Mouse (Mus musculus): ENCODE measurements around the gene Cplx1. TPM values are rescaled to one million over a fixed set of nuclear protein-coding genes. Genes with fewer than 3 reads are reported as not detected.
A peak's percentile ranks its signal among the peaks of the same experiment; 100 is the strongest.

Cplx1 gene
- total RNA-seq (2021), result 100 to 1,000 TPM; 527 to 537 TPM
- long read RNA-seq, experiment 1, transcript Cplx1-201 (4 exons, 2,189 nt), result major isoform, 594 of 815 reads
- long read RNA-seq, experiment 1, partial matches to known transcripts, result 43 of 815 reads
- long read RNA-seq, experiment 1, other reads (novel, unspliced or antisense), result 178 of 815 reads
- long read RNA-seq, experiment 2, transcript Cplx1-201 (4 exons, 2,189 nt), result major isoform, 469 of 627 reads
- long read RNA-seq, experiment 2, partial matches to known transcripts, result 35 of 627 reads
- long read RNA-seq, experiment 2, other reads (novel, unspliced or antisense), result 123 of 627 reads

DNA sequence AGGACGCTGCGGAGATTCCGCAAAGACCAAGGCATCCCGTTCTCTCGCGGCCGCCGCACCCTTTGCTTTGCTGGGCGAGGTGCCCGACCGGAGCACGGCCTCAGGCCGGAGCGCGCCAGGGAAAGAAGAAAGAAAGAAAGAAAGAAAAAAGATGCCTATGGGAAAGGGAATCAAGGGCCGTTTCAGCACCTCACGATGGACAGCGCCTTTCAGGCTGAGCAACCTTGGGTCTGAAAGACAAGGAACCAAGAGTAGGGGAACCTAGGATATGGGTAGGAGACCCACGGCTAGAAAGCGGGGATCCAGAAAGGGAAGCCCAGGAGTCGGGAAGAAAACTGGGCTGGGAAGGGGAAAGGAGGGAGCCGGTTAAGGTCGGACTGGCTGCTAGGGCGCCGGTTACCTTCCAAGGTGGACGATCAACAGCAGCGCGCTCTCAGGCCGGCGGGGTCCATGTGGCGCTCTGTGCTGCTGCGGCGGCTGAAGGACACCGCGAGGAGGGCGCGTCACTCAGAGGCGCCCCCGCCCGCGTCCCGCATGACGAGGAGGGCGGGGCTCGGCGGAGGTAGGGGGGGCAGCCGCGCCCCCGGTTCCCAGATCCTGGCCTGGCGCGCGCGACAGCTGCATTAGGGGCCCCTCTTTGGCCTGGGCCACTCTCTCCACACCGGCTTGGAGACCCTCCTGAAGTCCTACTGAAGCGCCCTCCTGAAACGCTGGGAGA is at the start of gene Cplx1:
Cplx1 (minus strand) TSS at position 536 of the 718 bp plus-strand sequence.
- DNase-seq (ENCODE audit: low spot score in 2 of 2), result peak; percentile 67 to 75
- intact Hi-C loops (cut with DNase I), result loop anchor here (5.0 kb wide), 1 partner anchor 122 kb away; no protein-coding TSS in a partner anchor

DNA sequence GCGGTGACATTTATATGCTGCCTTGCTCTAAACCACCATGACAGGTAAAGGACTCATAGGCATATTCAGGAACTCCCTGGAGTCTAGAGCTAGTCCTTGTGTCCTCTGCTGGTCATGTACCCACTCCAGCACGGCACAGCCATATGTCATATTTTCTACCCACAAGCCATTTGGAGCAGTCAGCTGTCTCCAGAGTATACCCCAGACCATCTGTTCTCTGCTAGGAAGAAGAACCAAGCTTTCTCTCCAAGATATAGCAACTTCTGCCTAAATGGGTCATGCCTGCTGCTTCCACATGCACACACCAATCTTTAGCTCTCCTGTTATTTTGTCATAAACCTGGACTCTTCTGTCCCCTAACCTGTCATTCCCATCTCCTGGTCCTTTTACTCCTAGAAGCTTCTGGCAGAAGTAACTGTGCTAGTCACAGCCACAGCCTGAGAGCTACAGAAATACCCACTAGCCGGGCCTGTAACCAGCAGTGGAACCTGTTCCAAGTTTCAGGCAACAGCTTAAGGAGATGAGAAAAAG is 31.6 kb upstream of the Cplx1 start:
- intact Hi-C loops (cut with DNase I), result no loop called here
- DNase-seq (ENCODE audit: low spot score in 2 of 2), result peak; percentile 37 to 67

DNA sequence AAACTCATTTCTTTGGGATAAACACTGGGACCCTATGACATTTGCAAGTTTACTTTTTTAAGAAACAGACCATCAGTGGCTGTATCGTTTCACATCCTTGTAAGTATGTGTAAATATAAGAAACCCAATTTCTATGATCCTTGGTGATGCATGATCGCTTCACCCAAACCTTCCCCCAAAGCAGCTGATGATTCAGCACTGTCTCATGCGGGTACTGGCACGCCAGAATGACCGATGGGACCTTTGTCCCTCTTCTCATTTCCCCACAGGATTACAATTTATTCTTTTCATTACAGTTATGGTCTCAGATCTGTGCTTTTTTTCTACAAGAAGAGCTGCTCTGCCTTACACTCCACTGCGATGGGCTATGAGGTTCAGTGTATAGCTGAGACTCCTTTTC is 23.2 kb upstream of the Cplx1 start:
- intact Hi-C loops (cut with DNase I), result no loop called here
- DNase-seq (ENCODE audit: low spot score in 2 of 2), result no peak

DNA sequence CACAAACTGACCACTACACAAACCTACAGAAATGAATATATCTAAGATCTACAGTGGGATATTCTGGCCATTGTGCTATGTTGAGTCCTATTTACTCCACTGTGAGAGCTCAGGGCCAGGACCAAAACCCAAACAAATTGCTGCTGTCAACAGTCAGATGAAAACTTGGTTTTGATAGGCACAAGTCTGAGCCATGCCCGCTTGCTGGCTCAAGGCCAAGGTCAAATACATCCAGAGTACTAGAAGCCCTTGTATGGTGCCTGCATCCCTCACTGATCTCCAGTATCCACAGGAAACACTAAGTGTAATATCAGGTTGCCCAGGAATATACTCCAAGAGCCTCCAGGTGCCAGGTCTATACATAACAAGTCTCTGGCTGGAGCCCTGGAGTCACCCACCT is 21.2 kb upstream of the Cplx1 start:
- DNase-seq (ENCODE audit: low spot score in 2 of 2), result no peak
- intact Hi-C loops (cut with DNase I), result no loop called here

DNA sequence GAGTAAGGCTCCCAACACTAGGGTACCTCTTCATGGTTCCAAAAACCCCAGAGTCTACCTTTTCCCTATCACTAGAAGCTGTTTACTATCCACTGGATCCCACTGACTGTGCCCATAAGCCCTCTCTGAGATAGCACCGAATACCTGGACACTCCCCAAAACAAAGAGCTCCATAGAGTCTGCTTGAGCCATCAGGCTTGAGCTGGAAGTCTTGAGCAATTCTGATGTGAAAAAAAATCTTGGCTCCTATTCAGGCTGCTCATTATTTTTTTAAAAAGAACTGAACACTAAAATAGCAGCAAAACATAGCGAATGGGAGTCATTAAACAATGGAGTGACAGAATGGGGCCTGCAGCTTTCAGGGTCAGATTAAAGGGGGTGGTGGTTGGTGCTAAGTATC is 17.3 kb upstream of the Cplx1 start:
- intact Hi-C loops (cut with DNase I), result no loop called here
- peak in 1 of 2 experiments; percentile 73 for DNase-seq (ENCODE audit: low spot score in 2 of 2)

DNA sequence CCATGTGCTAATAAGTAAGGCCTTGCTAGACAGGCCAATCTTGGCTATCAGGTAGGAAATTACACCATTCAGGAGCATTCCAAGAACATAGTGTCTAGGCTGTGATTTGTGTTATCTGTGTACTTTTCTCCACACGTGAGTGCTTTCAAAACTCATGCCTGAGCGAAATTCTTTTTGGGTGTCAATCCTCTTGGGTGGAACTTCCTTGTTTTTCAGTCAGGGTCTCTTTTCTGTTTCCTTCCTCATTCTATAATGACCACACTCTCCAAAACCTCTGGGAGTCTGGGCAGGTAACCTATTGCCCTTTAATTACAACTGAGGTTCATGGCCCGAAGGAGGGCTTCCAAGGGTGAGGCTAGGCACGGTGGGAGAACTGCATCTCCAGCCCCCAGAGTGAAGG is 16.7 kb upstream of the Cplx1 start:
- intact Hi-C loops (cut with DNase I), result no loop called here

DNA sequence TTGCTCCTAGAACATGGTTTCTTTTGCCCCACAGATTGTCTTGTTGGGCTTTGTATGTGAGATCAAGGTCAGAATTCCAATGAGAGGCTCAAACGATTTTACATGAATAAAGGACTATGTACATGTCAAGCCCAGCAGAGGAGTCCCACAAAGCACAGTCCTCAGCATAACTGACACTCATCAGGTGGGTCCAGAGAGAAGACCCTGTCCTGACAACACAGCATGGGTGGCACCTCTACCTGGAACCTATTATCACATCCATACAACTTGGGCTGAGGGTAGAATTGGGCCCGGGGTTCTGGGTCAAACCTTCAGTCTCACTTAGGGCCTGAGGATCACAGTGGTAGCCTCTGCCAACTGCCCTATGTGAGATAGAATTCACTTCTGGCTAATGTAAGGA is 15.6 kb upstream of the Cplx1 start:
- no peak for DNase-seq (ENCODE audit: low spot score in 2 of 2)
- intact Hi-C loops (cut with DNase I), result no loop called here

More for the DNA sequence above, 16.7 kb upstream of the Cplx1 start:
- DNase-seq (ENCODE audit: low spot score in 2 of 2), result no peak

DNA sequence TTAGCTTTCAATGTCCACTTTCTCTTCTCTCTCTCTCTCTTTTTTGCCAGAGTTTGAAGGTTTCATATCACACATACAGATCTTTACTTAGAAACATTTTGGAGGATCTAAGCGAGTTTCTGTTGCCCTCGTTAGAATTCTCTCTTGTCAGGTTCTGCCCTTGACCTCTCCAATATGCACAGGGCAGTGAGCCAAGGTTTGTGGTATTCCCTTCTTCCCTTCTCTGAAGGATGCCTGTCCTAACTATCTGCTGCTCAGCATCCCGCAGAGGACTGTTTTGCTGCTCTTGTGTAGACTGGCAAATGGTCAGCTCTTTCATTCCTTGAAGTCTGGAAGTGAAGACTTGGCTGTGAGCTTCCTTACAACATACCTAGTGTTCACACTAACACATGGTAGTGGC is 14.5 kb upstream of the Cplx1 start:
- intact Hi-C loops (cut with DNase I), result no loop called here
- no peak for DNase-seq (ENCODE audit: low spot score in 2 of 2)

DNA sequence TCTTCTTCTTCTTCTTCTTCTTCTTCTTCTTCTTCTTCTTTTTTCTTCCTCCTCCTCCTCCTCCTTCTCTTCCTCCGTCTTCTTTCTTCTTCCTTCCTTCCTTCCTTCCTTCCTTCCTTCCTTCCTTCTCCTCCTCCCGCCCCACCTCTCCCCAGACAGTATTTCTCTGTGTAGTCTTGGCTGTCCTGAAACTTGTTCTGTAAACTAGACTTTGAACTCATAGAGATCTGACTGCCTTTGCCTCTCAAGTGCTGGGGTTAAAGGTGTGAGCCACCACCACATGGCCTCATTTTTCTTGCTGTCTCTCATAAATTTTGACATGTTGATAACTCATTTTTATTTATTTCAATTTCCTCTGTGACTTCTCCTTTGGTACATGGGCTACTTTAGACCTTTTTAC is 12.7 kb upstream of the Cplx1 start:
- intact Hi-C loops (cut with DNase I), result no loop called here
- no peak for DNase-seq (ENCODE audit: low spot score in 2 of 2)

DNA sequence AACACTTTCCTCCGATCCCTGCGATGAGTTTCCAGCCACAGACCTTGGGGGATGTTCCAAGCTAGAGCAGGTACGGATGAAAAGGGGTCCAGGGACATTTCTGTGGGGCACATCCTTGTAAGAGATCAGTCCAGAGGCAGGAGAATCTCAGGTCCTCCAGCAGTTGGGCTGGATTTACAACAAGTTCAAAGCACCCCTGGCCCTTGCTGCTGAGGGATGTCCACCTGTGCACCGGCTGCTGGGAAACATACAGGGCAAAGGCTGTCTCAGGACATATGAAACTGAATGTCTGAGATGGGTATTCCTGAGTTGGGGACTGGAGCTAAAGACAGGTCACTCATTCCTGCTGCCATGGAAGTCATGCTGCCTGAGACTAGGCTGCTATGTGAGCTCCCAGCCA is 7.2 kb upstream of the Cplx1 start:
- intact Hi-C loops (cut with DNase I), result no loop called here
- no peak for DNase-seq (ENCODE audit: low spot score in 2 of 2)

DNA sequence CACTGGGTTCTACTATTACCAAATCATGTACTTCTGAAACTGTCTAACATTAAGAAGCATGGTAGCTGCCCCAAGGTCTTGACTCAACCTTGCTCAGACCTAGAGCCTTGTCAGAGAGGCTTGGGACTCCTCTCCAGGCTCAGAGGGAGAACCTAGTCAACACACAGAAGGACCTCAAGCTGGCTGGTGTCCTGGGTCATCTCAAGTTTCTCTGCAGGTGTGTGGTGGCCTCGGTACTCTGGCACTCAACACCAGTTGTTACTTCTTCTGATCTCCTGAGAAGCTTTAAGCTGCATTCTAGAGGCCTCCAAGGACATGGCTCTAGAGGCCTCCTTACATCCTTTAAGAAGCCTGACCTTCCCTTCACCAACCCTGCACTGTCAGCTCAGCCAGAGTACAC is 4.2 kb upstream of the Cplx1 start:
- DNase-seq (ENCODE audit: low spot score in 2 of 2), result no peak
- intact Hi-C loops (cut with DNase I), result loop anchor here (5.0 kb wide), 1 partner anchor 127 kb away; no protein-coding TSS in a partner anchor

DNA sequence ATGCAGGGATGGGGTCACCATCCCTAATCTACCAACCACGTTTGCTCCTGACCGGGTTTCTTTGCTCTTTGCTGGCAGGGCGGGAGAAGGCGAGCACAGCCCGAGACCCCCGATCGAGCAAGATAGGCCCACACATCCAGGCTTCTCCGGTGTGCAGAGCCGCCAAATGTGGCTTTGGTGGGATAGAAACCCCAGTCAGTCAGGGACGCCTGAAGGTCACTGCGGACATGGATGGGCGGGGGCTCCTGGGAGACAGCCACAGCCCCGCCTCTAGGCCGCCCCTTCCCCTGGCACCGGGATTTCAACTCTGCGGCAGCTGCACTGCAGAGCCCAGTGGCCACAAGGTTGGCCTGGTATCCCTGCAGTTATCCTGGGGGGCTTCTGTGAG is 377 bp upstream of the Cplx1 start:
- DNase-seq (ENCODE audit: low spot score in 2 of 2), result peak in 1 of 2 experiments; percentile 18
- intact Hi-C loops (cut with DNase I), result loop anchor here (5.0 kb wide), 1 partner anchor 123 kb away; no protein-coding TSS in a partner anchor

DNA sequence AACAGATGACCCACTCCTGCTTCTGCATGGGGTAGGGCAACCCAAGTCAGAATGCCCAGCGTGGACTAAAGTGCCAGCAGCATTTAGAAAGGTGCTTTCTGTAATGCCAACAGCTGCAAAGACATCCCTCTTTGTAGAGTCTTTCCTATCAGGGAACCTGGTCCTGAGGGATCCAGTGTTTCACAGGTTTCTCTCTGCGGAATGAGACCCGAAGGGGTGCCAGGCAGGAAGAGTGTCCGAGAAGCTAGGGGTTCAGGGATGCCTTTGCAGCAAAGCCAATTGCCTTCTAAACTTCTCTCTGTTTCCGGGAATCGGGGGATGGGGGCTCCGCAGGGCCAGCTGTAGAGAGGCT is 711 bp downstream of the Cplx1 start:
- no peak for DNase-seq (ENCODE audit: low spot score in 2 of 2)
- intact Hi-C loops (cut with DNase I), result no loop called here

DNA sequence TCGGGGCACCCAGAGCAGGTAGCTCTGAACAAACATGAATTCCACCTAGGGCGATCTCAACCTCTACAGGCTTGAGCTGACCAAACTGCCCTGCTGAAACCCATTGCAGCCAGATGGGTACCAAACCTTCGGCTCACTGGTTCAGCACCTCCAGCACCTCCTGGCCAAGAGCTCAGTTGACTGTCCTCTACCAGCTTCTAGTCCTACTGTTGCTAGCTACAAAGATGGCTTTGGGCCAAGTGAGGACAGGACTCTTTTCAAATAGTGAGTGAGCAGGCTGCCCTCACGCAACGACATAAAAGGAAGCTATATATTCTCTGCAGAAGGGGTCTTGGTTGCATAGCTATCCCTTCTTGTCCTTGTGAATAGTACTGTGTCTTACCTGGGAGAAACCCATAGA is 2.2 kb downstream of the Cplx1 start:
- DNase-seq (ENCODE audit: low spot score in 2 of 2), result no peak
- intact Hi-C loops (cut with DNase I), result no loop called here

DNA sequence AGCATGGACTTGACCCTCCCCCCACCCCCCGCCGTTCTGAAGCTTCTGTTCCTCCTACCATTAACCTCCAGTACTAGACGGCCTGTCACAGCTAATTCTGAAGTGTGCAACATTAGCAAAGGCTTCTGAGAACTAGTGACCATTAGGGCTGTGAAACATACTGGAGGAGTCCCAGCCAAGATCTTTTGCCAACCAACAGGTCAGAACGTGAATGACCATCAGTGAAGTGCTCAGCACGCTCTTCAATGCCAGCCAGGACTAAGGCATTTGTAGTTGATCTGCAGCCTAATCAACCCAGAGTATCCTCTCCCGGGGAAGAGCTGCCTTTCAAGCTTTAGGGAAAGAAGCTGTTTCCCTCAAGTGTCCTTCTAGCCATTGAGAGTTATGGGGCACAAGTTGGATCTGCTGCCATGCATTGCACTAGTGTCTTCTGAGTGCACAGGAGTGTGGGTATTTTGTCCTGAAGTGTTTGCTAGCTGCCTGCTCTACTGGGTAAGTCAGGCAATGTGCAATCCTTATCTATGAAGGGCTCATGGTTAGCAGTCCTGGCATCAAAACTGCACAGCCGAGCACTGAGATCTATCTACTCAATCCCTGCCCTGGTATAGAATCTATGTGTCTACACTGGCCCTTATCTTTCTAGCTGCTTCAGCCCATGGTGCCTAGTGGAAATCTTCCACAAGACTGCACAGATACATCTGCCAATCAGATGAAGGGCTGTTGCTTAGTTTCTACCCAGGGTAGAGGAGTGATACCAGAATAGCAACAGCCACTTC is 6.1 kb downstream of the Cplx1 start:
- DNase-seq (ENCODE audit: low spot score in 2 of 2), result no peak
- intact Hi-C loops (cut with DNase I), result no loop called here

DNA sequence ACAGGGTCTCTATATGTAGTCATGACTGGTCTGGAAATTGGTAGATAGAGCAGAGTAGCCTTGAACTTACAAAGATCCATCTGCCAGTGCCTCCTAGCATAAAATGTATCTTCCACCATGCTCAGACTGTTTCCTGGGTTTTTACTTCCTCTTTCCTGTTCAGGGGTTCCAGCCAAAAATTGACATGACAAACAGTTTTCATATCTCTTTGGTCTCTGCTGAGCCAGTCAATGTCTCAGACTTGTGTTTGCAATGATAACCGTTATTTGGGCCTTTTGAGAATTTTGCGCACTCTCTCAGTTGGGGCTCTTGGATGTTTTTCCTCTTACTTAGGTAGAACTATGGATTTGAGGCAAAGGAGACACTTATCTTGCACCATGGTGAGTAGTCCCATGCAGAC is 15.6 kb downstream of the Cplx1 start:
- intact Hi-C loops (cut with DNase I), result no loop called here
- no peak for DNase-seq (ENCODE audit: low spot score in 2 of 2)

DNA sequence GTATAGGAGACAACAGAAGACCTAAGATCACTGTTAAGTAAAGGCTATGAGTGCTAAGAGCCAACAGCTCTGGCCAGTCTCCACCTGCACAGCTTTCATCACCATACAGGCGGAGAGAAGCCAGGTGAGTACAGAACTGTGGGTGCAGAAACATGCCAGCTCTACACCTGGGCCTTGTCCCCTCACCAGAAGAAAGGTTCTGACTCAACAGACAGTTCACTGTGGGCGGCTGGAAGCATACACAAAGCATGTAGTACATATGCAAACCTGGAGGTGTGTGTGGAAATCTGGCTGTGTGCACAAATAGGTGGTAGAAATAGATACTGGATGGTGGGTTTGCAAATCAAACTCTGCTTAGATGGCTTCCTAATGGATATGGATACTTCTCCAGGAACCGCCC is 27.2 kb downstream of the Cplx1 start:
- intact Hi-C loops (cut with DNase I), result no loop called here
- no peak for DNase-seq (ENCODE audit: low spot score in 2 of 2)

DNA sequence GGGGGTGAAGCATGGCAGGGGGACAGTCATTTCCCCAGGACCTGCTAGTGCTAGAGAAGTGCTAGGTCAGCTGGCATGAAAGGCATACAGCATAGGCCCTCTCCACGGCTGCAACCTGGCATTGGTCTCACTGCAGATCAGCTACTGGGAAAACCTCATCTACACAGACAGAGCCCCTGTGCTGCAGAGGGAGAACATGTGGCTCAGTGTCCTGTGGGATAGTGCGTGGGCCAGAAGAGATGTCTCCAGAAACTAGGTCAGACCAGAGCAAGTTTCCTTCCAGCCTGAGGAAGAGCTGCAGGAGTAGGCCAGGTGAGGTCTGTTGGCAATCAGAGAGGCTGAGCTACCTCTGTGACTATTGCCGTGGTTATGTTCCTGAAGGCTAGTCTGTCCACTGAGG is 27.9 kb downstream of the Cplx1 start:
- intact Hi-C loops (cut with DNase I), result no loop called here
- DNase-seq (ENCODE audit: low spot score in 2 of 2), result peak in 1 of 2 experiments; percentile 25

DNA sequence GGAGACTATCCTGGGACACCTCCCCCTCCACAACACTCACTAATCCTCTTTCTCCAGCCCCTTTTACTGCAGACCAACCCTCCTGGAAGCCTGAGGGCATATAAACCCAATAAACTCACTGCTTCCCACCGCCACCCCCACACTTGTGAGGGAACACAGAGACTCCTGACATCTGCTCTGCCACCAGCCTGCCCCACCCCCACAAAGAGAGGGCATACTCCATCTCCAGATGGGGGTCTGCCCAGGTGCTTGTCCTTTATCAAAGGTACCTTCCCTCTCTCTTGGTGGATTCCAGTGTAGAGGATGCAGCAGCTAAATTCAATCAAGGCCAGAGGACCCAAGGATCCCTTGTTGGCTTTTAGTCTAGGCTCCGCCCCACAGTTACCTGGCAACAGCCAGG is 28.8 kb downstream of the Cplx1 start:
- intact Hi-C loops (cut with DNase I), result no loop called here
- DNase-seq (ENCODE audit: low spot score in 2 of 2), result no peak

DNA sequence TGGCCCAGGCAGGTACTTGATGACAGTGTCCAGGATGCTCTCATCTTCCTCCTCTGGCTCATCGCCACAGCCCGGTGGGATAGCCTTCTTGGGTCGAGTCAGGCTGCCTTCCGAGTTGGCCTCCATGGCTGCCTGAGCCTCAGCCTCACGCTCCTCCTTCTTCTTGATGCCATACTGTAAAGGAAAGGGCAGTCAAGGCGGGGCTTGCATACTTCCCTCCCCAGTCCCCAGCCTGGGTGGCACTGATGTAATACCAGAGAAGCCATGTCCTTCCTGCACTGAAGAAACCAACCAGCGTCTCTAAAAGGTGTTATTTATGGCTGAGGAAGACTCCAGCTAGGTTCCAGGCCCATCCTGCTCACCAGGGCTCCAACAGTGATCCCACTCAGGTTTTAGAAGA is 29.7 kb downstream of the Cplx1 start:
- intact Hi-C loops (cut with DNase I), result no loop called here
- no peak for DNase-seq (ENCODE audit: low spot score in 2 of 2)
